Mouse (Mus musculus) CH12.LX (cell line): Measurements from ENCODE around the gene Gm7271. TPM values are rescaled to one million over a fixed set of nuclear protein-coding genes. Genes with fewer than 3 reads are reported as not detected.

Experiments
- DNase-seq: peaks from one replicate; pipeline ENCODE4 v3.0.0-alpha.2; 2013; ENCODE audit errors: extremely low read depth
- H3K27ac ChIP-seq: 2 replicates; pipeline ENCODE4 v1.5.1; 2012; ENCODE audit warnings: low read depth, mild to moderate bottlenecking, control low read depth, moderate library complexity; ENCODE audit not compliant: insufficient read depth
- H3K27me3 ChIP-seq: replicated peaks from 2 replicates; pipeline ENCODE3; 2012; ENCODE audit warnings: inconsistent platforms
- H3K36me3 ChIP-seq, 2 experiments: replicated peaks in 1 of 2; 2 replicates each; pipeline versions ENCODE3 to v1.6.1; 2012; ENCODE audit warnings: inconsistent platforms in 1 of 2, low read length in 1 of 2, mild to moderate bottlenecking in 1 of 2, mixed read lengths in 1 of 2, moderate library complexity in 1 of 2; ENCODE audit not compliant: control insufficient read depth in 1 of 2, insufficient read depth in 1 of 2
- H3K4me1 ChIP-seq, 2 experiments: 2 replicates each; pipeline ENCODE4 v1.6.1; 2012; ENCODE audit warnings: inconsistent platforms in 1 of 2, moderate library complexity in 1 of 2; ENCODE audit not compliant: insufficient read depth in 2 of 2, control insufficient read depth in 1 of 2
- H3K4me2 ChIP-seq: 2 replicates; pipeline ENCODE4 v1.6.1; 2012; ENCODE audit warnings: low read depth, mild to moderate bottlenecking, control low read depth; ENCODE audit not compliant: poor library complexity, insufficient read depth, severe bottlenecking
- H3K4me3 ChIP-seq, 3 experiments: fragments of 150-350 bp in 1 of 3; sonication (generic) in 1 of 3; replicated peaks in 1 of 3; 2 replicates each; pipeline versions ENCODE3 to v1.5.1; 2011 to 2012; ENCODE audit warnings: low read depth in 2 of 3, low read length in 2 of 3, mild to moderate bottlenecking in 2 of 3, moderate library complexity in 2 of 3, control low read depth in 1 of 3, improper control_type of control experiment in 1 of 3, inconsistent platforms in 1 of 3, mixed read lengths in 1 of 3; ENCODE audit not compliant: poor library complexity in 1 of 3
- H3K79me2 ChIP-seq: replicated peaks from 2 replicates; pipeline ENCODE4 v1.6.1; 2012; ENCODE audit warnings: mild to moderate bottlenecking, moderate library complexity; ENCODE audit not compliant: control insufficient read depth, poor library complexity, insufficient read depth, severe bottlenecking; ENCODE audit errors: extremely low read depth
- H3K9ac ChIP-seq: 2 replicates; pipeline ENCODE4 v1.6.1; 2012; ENCODE audit warnings: low read depth, mild to moderate bottlenecking, control low read depth, moderate library complexity; ENCODE audit not compliant: insufficient read depth
- H3K9me3 ChIP-seq: replicated peaks from 2 replicates; pipeline ENCODE3; 2012; ENCODE audit warnings: low read length, inconsistent platforms, mixed read lengths
- BHLHE40 ChIP-seq: IDR thresholded peaks from 2 replicates; pipeline ENCODE4 v1.6.1; 2011; ENCODE audit warnings: mild to moderate bottlenecking, low read depth, low read length, improper control_type of control experiment
- CHD1 ChIP-seq: IDR thresholded peaks from 2 replicates; pipeline ENCODE4 v1.6.1; 2012; ENCODE audit warnings: low read depth, low read length, improper control_type of control experiment, inconsistent platforms
- CHD2 ChIP-seq: IDR thresholded peaks from 2 replicates; pipeline ENCODE4 v1.6.1; 2011; ENCODE audit warnings: low read length, improper control_type of control experiment
- CTCF ChIP-seq, 2 experiments: IDR thresholded peaks in 1 of 2; conservative IDR thresholded peaks in 1 of 2; 2 replicates each; pipeline ENCODE4 v1.5.1; 2011 to 2012; ENCODE audit warnings: low read depth in 2 of 2, low read length in 2 of 2, improper control_type of control experiment in 1 of 2, inconsistent platforms in 1 of 2, mild to moderate bottlenecking in 1 of 2, moderate library complexity in 1 of 2
- E2F4 ChIP-seq: IDR thresholded peaks from 2 replicates; pipeline ENCODE4 v1.6.1; 2011; ENCODE audit warnings: low read depth, low read length, improper control_type of control experiment; ENCODE audit not compliant: insufficient replicate concordance
- EP300 ChIP-seq: IDR thresholded peaks from 2 replicates; pipeline ENCODE4 v1.6.1; 2011; ENCODE audit warnings: low read length, improper control_type of control experiment
- ETS1 ChIP-seq: conservative IDR thresholded peaks from 2 replicates; pipeline ENCODE4 v1.6.1; 2012; ENCODE audit warnings: low read depth, mild to moderate bottlenecking, inconsistent platforms, low read length, improper control_type of control experiment, moderate library complexity
- KAT2A ChIP-seq: IDR thresholded peaks from 2 replicates; pipeline ENCODE4 v1.6.1; 2012; ENCODE audit warnings: low read length, improper control_type of control experiment, inconsistent platforms; ENCODE audit not compliant: insufficient replicate concordance
- MAX ChIP-seq: IDR thresholded peaks from 2 replicates; pipeline ENCODE4 v1.6.1; 2011; ENCODE audit warnings: low read length, improper control_type of control experiment
- MAZ ChIP-seq: IDR thresholded peaks from 2 replicates; pipeline ENCODE4 v1.6.1; 2012; ENCODE audit warnings: low read depth, mild to moderate bottlenecking, inconsistent platforms, low read length, improper control_type of control experiment, moderate library complexity
- MXI1 ChIP-seq: IDR thresholded peaks from 2 replicates; pipeline ENCODE4 v1.6.1; 2011; ENCODE audit warnings: mild to moderate bottlenecking, low read depth, low read length, improper control_type of control experiment
- MYC ChIP-seq: IDR thresholded peaks from 2 replicates; pipeline ENCODE4 v1.6.1; 2011; ENCODE audit warnings: low read depth, mild to moderate bottlenecking, improper control_type of control experiment, low read length
- NRF1 ChIP-seq: IDR thresholded peaks from 2 replicates; pipeline ENCODE4 v1.6.1; 2014; ENCODE audit warnings: low read depth, mild to moderate bottlenecking, inconsistent platforms, low read length, improper control_type of control experiment, moderate library complexity
- PAX5 ChIP-seq: IDR thresholded peaks from 2 replicates; pipeline ENCODE4 v1.6.1; 2012; ENCODE audit warnings: low read length, inconsistent platforms, mixed read lengths
- POLR2AphosphoS2 ChIP-seq: IDR thresholded peaks from 2 replicates; pipeline ENCODE4 v1.6.1; 2011; ENCODE audit warnings: low read depth, low read length, improper control_type of control experiment
- RAD21 ChIP-seq: IDR thresholded peaks from 2 replicates; pipeline ENCODE4 v1.6.1; 2011; ENCODE audit warnings: low read depth, mild to moderate bottlenecking, low read length, improper control_type of control experiment, moderate library complexity
- RCOR1 ChIP-seq: conservative IDR thresholded peaks from 2 replicates; pipeline ENCODE4 v1.6.1; 2012; ENCODE audit warnings: low read depth, mild to moderate bottlenecking, inconsistent platforms, low read length, improper control_type of control experiment
- SMC3 ChIP-seq: IDR thresholded peaks from 2 replicates; pipeline ENCODE4 v1.6.1; 2011; ENCODE audit warnings: low read depth, low read length, improper control_type of control experiment
- TBP ChIP-seq: conservative IDR thresholded peaks from 2 replicates; pipeline ENCODE4 v1.6.1; 2011; ENCODE audit warnings: low read depth, low read length, improper control_type of control experiment
- UBTF ChIP-seq: IDR thresholded peaks from 2 replicates; pipeline ENCODE4 v1.6.1; 2012; ENCODE audit warnings: low read depth, mild to moderate bottlenecking, inconsistent platforms, low read length, improper control_type of control experiment, moderate library complexity
- USF1 ChIP-seq: IDR thresholded peaks from 2 replicates; pipeline ENCODE4 v1.6.1; 2014; ENCODE audit warnings: low read depth, mild to moderate bottlenecking, inconsistent platforms, low read length, improper control_type of control experiment
- USF2 ChIP-seq: conservative IDR thresholded peaks from 2 replicates; pipeline ENCODE4 v1.6.1; 2011; ENCODE audit warnings: low read depth, low read length, improper control_type of control experiment
- ZC3H11A ChIP-seq: IDR thresholded peaks from 2 replicates; pipeline ENCODE4 v1.6.1; 2012; ENCODE audit warnings: low read depth, mild to moderate bottlenecking, inconsistent platforms, low read length, improper control_type of control experiment
- ZKSCAN1 ChIP-seq: IDR thresholded peaks from 2 replicates; pipeline ENCODE4 v1.6.1; 2012; ENCODE audit warnings: low read depth, inconsistent platforms, low read length, improper control_type of control experiment, borderline replicate concordance
- ZMIZ1 ChIP-seq: IDR thresholded peaks from 2 replicates; pipeline ENCODE4 v1.6.1; 2012; ENCODE audit warnings: low read depth, mild to moderate bottlenecking, inconsistent platforms, low read length, improper control_type of control experiment
- ZNF384 ChIP-seq: IDR thresholded peaks from 2 replicates; pipeline ENCODE4 v1.6.1; 2012; ENCODE audit warnings: low read depth, low read length, improper control_type of control experiment, inconsistent platforms
- dilution Hi-C: fragments of 300-500 bp; cut with MboI; formaldehyde crosslinking; loops from 2 replicates; pipeline ENCODE4 v1.14.3; 2020; ENCODE audit warnings: low sequenced_read_pairs; ENCODE audit not compliant: extremely low pct_unique_long_range_greater_than_20kb, extremely low pct_ligation_motif_present
- in situ Hi-C: fragments of 300-500 bp; cut with MboI; formaldehyde crosslinking; loops from 3 replicates; pipeline ENCODE4 v1.14.3; 2019; ENCODE audit warnings: low sequenced_read_pairs, low pct_ligation_motif_present, low pct_unique_long_range_greater_than_20kb, mixed read lengths
- polyA plus RNA-seq: library from polyadenylated mRNA; unstranded; fragments of >175 nt; gene quantifications from 2 replicates; pipeline ENCODE4 v1.2.1, GENCODE M21; 2012; ENCODE audit warnings: low read depth; ENCODE audit not compliant: insufficient read length
- total RNA-seq, 2 experiments: library from RNA; depleted of rRNA; stranded (reverse); fragments of 300-350 nt in 1 of 2; fragments of >200 nt in 1 of 2; gene quantifications; 2 replicates each; pipeline ENCODE4 v1.2.3; 2012 to 2014

Gm7271 gene
- total and polyA plus RNA-seq, 3 experiments, result not detected

- Histone ChIP-seq H3K27ac (no peak overlapping the region), H3K9me3 (no peaks in the 10 kb centered on the region), H3K79me2 (no peaks in the 10 kb centered on the region; the same call in 1 of the 2 replicates), H3K36me3 (peaks cover 61 to 90% of the 10 kb centered on the region in 2 experiments), H3K4me2 (no peak overlapping the region), H3K9ac (no peak overlapping the region)
- dilution Hi-C loops, result no loop called here
- TF ChIP-seq USF2 (no peak), ZKSCAN1 (no peak), POLR2AphosphoS2 (no peak), ZMIZ1 (no peak), MYC (no peak), NRF1 (no peak), TBP (no peak), E2F4 (no peak), RAD21 (peak; percentile 57), RCOR1 (no peak), UBTF (no peak), ZNF384 (no peak), ZC3H11A (no peak), ETS1 (no peak), MAX (no peak), CTCF (conservative IDR thresholded peaks at IDR 0.05 in 1 of 2, IDR thresholded peaks at IDR 0.05 in 1 of 2; ENCODE audit: low read depth in 2 of 2, low read length in 2 of 2) (peak in 1 of 2 experiments; percentile 63; a peak in 2 of 4 replicates), CHD1 (no peak), EP300 (no peak), MAZ (no peak), SMC3 (peak; percentile 41), PAX5 (no peak), MXI1 (no peak), CHD2 (no peak), BHLHE40 (no peak), USF1 (no peak), KAT2A (no peak)
- TF ChIP-seq, all 38 proteins: peak for 3
- Histone ChIP-seq H3K27me3 (no peaks in the 10 kb centered on the region), H3K4me1 (no peaks in the 10 kb centered on the region), H3K4me3 (no peak overlapping the region)
- DNase-seq, result no peak
- in situ Hi-C loops, result no loop called here
Measured at GRCm38 (mm10) chr5:76540842-76541241, 57.0 kb downstream of the Gm7271 start.
